Mouse (Mus musculus) forebrain, embryonic 10.5 days (tissue): ENCODE results near the gene Grm1. TPM values are rescaled to one million over a fixed set of nuclear protein-coding genes. Genes with fewer than 3 reads are reported as not detected.
"Not testable (repeated sequence)": the region's sequence is repeated elsewhere in the genome, so short reads cannot be mapped to it uniquely, and the experiment has no call there.

ENCODE experiments used
- DNase-seq: peaks from one replicate; pipeline ENCODE4 v3.0.0-alpha.2; 2017; ENCODE audit warnings: low spot score; ENCODE audit errors: extremely low spot score
- H3K27ac ChIP-seq: fragments of 300-500 bp; sonication (generic); 2 replicates; pipeline ENCODE4 v1.5.1; 2016; ENCODE audit warnings: mild to moderate bottlenecking
- H3K27me3 ChIP-seq: fragments of 300-500 bp; sonication (generic); 2 replicates; pipeline ENCODE4 v1.6.1; 2016; ENCODE audit warnings: mild to moderate bottlenecking; ENCODE audit not compliant: poor library complexity, severe bottlenecking
- H3K36me3 ChIP-seq: fragments of 300-500 bp; sonication (generic); replicated peaks from 2 replicates; pipeline ENCODE4 v1.6.1; 2016; ENCODE audit warnings: mild to moderate bottlenecking, moderate library complexity
- H3K4me1 ChIP-seq: fragments of 300-500 bp; sonication (generic); 2 replicates; pipeline ENCODE4 v1.6.1; 2016
- H3K4me3 ChIP-seq: fragments of 300-500 bp; sonication (generic); 2 replicates; pipeline ENCODE4 v1.5.1; 2016; ENCODE audit warnings: mild to moderate bottlenecking, moderate library complexity
- H3K9me3 ChIP-seq: fragments of 300-500 bp; sonication (generic); 2 replicates; pipeline ENCODE4 v1.6.1; 2016; ENCODE audit warnings: mild to moderate bottlenecking, moderate library complexity
- WGBS: fragments of 180-500 bp; shearing (Covaris S2); methylation state at CpG from one replicate; pipeline ENCODE4 v1.1.7; 2016; 5-methylcytosine and 5-hydroxymethylcytosine counted together
- polyA plus RNA-seq: library from polyadenylated mRNA; unstranded; fragments of >200 nt; fragmentation: Nextera tagmentation; extraction: Ambion mirVana; gene quantifications from 2 replicates; pipeline ENCODE4 v1.2.1, GENCODE M21; 2016

Gene Grm1
- polyA plus RNA-seq: 0.10 TPM in 1 of 2 replicates, not detected in the other

DNA sequence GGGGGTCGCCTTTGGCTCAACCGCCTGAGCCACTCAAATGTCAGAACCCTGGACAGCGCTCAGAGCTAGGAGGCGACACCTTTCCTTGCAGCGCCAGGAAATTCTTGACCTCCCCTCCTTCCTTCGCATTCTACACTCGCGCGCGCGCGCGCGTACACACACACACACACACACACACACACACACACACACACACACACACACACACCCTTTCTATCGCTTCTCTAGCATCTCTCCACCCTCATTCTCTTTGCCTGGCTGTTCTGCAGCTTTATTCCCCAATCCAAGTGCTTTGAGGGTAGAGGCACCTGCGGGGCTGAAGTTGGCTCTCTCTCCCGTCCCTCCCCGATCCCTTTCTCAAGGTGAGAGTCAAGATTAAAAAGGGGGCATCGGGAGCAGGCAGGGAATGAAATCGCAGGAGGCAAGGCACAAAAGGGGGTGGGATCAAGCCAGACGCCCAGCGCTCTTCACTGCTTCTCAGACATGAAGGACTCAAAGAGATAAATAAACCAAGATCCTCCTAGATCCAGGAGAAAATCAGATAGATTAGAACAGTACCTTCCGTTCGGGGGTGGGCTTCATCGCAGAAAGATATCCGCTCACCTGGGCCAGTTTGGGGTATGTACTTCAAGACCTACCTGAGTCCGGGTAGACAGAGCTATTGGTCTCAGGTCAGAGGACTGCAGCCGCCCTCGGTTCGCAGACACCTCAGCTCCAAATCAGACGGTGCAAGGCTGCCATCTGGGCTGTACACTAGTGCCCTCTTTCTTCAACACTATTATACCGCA, at the start of gene Grm1:
Gene Grm1, minus strand, starts transcription at position 746 of the 788 bp plus-strand sequence.
- DNase-seq: peak; percentile 53
- Histone ChIP-seq H3K4me1 (peaks cover 20% of the 10 kb centered on the region), H3K36me3 (no peaks in the 10 kb centered on the region), H3K27me3 (peaks cover 45% of the 10 kb centered on the region), H3K9me3 (no peaks in the 10 kb centered on the region), H3K4me3 (peak within 1 kb of the TSS; percentile 37), H3K27ac (no peak within 1 kb of the TSS)
- WGBS: 3% methylated on average over 31 of the region's 32 CpGs

- Histone ChIP-seq H3K36me3 (no peaks in the 10 kb centered on the region), H3K27me3 (no peaks in the 10 kb centered on the region), H3K9me3 (no peaks in the 10 kb centered on the region), H3K4me3 (no peak overlapping the region), H3K27ac (no peak overlapping the region), H3K4me1 (no peaks in the 10 kb centered on the region)
- 90% methylated on average over 2 of the region's 2 CpGs for WGBS
- no peak for DNase-seq
Measured at GRCm38 (mm10) chr10:11121781-11122180, 39.6 kb upstream of the Grm1 start.

- no peaks in the 10 kb centered on the region for H3K9me3 ChIP-seq
- no peak overlapping the region for H3K4me3 ChIP-seq
- no peaks in the 10 kb centered on the region for H3K36me3 ChIP-seq
- 92% methylated on average over 4 of the region's 4 CpGs for WGBS
- no peaks in the 10 kb centered on the region for H3K4me1 ChIP-seq
- no peaks in the 10 kb centered on the region for H3K27me3 ChIP-seq
- no peak overlapping the region for H3K27ac ChIP-seq
- DNase-seq: no peak
Measured at GRCm38 (mm10) chr10:11098475-11099044, 16.4 kb upstream of the Grm1 start.

GRCm38 (mm10) chr10:11086348-11086747, 4.2 kb upstream of the Grm1 start:
- H3K4me1 ChIP-seq: peaks cover 7% of the 10 kb centered on the region
- WGBS: 93% methylated on average over 3 of the region's 3 CpGs

DNA sequence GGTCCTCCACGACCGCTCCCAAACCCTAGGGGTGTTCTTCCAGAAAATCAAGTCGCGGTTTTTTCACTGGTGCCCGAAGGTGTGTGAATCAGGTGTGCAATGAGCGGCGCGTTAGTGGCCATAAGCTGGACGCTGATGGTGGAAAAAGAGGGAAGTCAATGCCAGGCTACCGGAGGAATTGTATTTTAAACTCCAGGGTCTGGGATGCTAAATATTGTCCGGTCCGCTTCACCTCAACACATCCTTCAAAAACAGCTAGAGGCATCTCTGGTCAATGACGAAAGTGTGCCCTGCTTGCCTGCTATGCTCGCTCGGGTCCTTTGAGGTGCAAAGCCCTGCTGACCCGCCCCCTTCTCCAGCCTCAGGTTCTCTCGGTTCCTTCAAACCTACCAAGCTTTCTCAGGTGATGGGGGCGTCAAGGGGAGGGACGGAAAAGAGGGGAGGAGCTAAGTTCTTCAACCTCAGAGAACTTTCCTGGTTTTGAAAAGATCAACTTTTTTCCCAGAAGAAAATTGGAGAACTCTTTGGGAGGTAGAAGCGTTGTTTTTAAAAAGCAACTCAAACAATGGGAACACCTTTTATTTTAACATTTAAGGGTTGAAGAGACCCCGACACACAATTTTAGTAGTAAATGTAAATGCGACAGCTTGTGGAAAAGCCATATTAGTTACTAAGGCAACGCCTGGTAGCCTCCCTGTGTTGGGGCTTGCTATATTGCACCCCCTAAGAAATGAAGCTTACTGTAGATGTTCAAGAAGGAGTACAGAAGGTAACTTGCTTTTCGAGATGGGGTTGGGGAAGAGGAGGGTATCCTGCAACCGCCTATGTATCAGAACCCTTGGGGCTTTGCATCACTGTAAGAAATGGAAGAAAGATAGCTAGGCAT, 1.2 kb downstream of the Grm1 start:
- 8% methylated on average over 25 of the region's 25 CpGs for WGBS
- no peaks in the 10 kb centered on the region for H3K36me3 ChIP-seq
- no peak for DNase-seq
- H3K4me1 ChIP-seq: peaks cover 20% of the 10 kb centered on the region
- H3K27ac ChIP-seq: no peak overlapping the region
- no peaks in the 10 kb centered on the region for H3K9me3 ChIP-seq
- H3K4me3 ChIP-seq: peak overlapping the region; percentile 43
- peaks cover 45% of the 10 kb centered on the region for H3K27me3 ChIP-seq

More at GRCm38 (mm10) chr10:11086348-11086747, 4.2 kb upstream of the Grm1 start:
- H3K4me3 ChIP-seq: no peak overlapping the region
- H3K9me3 ChIP-seq: no peaks in the 10 kb centered on the region
- no peak overlapping the region for H3K27ac ChIP-seq
- peaks cover 19% of the 10 kb centered on the region for H3K27me3 ChIP-seq
- DNase-seq: no peak
- no peaks in the 10 kb centered on the region for H3K36me3 ChIP-seq

DNA sequence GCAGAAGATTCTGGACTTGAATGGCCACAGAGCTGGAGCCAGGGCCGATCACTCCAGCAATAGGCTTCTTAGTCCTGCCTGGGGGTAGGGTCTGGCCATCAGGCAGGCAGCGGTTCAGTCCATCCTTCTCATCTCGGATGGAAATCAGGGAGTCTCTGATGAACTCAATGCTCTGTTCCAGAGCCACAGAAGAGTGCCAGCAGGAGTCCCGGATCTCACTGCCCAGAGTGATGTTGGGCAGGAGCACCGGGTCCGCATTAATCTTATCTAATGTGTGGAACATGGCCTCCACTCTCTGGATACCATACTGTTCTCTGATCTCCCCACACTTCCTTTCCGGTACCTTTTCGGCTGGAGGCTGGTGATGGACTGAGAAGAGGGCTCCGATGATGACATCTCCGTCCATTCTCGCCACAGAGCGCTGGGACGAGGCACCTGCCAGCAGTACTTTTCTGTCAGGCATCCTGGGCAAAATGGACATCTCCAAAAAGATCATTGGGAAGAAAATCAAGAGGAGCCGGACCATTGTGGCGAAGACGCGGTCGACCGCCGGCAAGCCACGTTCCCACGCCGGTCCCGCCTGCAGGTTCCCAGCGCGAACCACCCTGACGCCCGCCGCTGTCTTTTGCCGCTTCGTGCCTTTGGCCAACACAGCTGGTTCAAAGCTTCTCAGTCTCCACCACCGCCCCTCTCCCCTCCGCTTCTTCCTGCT, 2.0 kb downstream of the Grm1 start:
- peak overlapping the region; percentile 43 for H3K4me3 ChIP-seq
- no peak for DNase-seq
- H3K4me1 ChIP-seq: peaks cover 20% of the 10 kb centered on the region
- no peak overlapping the region for H3K27ac ChIP-seq
- peaks cover 45% of the 10 kb centered on the region for H3K27me3 ChIP-seq
- 9% methylated on average over 33 of the region's 33 CpGs for WGBS
- no peaks in the 10 kb centered on the region for H3K9me3 ChIP-seq
- H3K36me3 ChIP-seq: no peaks in the 10 kb centered on the region

DNA sequence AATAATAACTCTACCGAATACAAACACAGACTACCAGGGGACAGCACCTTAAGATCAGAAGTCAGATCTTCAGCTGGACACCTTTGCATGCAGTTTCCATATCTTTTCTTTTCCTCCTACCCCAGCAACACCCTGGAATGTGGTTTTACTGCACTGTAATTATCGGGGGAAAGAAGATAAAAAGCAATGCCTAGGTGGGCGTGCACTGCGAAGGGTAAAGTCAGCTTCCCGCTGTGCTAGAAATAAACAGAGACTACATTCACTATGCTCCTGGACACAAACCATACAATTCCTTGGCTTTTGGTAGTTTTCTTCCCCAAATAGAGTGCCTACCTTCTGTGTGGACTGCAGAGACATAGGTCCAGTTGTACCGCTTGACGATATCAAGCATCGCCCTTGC, 2.6 kb downstream of the Grm1 start:
- DNase-seq: no peak
- 85% methylated on average over 8 of the region's 8 CpGs for whole genome bisulfite sequencing
- H3K4me1 ChIP-seq: peaks cover 20% of the 10 kb centered on the region

GRCm38 (mm10) chr10:11065136-11065535, 17.0 kb downstream of the Grm1 start:
- DNase-seq: no peak
- no peaks in the 10 kb centered on the region for H3K9me3 ChIP-seq
- H3K36me3 ChIP-seq: no peaks in the 10 kb centered on the region
- H3K27ac ChIP-seq: no peak overlapping the region
- 56% methylated on average over 2 of the region's 2 CpGs for WGBS
- no peak overlapping the region for H3K4me3 ChIP-seq
- H3K27me3 ChIP-seq: no peaks in the 10 kb centered on the region
- no peaks in the 10 kb centered on the region for H3K4me1 ChIP-seq

More for the DNA sequence above, 2.6 kb downstream of the Grm1 start:
- Histone ChIP-seq H3K27ac (no peak overlapping the region), H3K36me3 (no peaks in the 10 kb centered on the region), H3K9me3 (no peaks in the 10 kb centered on the region), H3K27me3 (peaks cover 45% of the 10 kb centered on the region), H3K4me3 (no peak overlapping the region)

DNA sequence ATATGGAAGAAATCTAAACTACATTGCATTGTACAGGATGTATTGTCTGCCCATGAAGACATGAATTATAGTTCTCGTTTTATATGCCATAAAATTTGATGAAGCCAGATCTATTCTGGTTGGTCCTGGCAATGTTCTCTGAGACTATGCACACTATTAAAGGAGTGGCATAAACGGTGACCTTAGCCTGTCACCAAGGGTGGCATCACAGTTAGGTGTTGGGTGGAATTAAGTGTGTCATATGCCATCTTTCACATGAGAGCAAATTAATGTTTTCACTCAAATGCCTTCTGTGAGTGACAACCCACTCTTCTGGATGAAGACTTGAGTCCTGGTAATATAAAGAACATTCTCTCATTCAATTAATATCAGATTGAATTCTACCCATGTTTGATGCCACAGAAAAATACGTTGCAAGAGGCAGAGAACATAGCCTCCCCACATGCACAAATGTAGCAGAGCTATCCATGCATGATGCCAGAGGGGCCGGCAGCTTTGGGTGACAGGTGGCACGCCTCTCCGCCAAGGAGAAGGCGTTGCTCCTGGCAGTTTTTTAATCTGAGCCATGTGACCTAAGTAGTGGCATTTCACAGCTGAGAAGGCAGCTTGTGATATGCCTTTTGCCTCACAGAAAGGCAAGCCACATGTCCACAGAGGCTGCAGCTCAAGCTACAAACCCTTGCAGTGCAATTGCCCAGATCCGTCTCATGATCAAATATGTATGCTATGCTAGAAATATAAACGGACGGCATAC, 20.7 kb downstream of the Grm1 start:
- Histone ChIP-seq H3K4me1 (no peaks in the 10 kb centered on the region), H3K27ac (no peak overlapping the region), H3K27me3 (no peaks in the 10 kb centered on the region), H3K36me3 (no peaks in the 10 kb centered on the region), H3K4me3 (no peak overlapping the region), H3K9me3 (no peaks in the 10 kb centered on the region)
- WGBS: 77% methylated on average over 10 of the region's 10 CpGs
- DNase-seq: no peak

GRCm38 (mm10) chr10:11049361-11049760, 32.8 kb downstream of the Grm1 start:
- 90% methylated on average over 7 of the region's 7 CpGs for WGBS
- no peaks in the 10 kb centered on the region for H3K36me3 ChIP-seq
- DNase-seq: no peak
- no peak overlapping the region for H3K4me3 ChIP-seq
- H3K27me3 ChIP-seq: no peaks in the 10 kb centered on the region
- no peaks in the 10 kb centered on the region for H3K9me3 ChIP-seq
- no peak overlapping the region for H3K27ac ChIP-seq
- no peaks in the 10 kb centered on the region for H3K4me1 ChIP-seq

DNA sequence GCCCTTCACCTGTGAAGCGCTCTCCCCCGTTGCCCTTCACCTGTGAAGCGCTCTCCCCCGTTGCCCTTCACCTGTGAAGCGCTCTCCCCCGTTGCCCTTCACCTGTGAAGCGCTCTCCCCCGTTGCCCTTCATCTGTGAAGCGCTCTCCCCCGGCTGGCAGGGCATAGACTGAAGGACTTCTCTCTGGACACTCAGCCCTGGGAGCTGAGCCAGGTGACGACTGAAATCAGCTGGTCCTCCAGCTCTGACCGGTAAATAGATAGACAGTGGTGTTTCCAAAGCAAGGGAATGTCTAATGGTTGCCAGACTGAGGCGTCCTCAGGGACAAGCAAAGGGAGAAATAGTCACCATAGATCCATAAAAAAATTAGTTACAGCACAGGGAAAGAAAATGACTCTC, 36.7 kb downstream of the Grm1 start:
- H3K36me3 ChIP-seq, H3K27me3 ChIP-seq, H3K27ac ChIP-seq, DNase-seq, H3K4me3 ChIP-seq, H3K9me3 ChIP-seq, H3K4me1 ChIP-seq: not testable (repeated sequence)
- 67% methylated on average over 13 of the region's 13 CpGs for WGBS
